Mouse (Mus musculus) cerebellum, adult 11 months (tissue): ENCODE measurements at regions not wholly inside any gene's neighbourhood (a gene's known extent, or its start where the extent isn't known, plus 50 kb on each side); places are given as distances from the start of the nearest gene placed in this dataset.
"Not testable (repeated sequence)": the region's sequence is repeated elsewhere in the genome, so short reads cannot be mapped to it uniquely, and the experiment has no call there.

Experiments used
- DNase-seq: peaks from one replicate; pipeline ENCODE4 v3.0.0; 2022

GRCm38 (mm10) chr16:58179981-58180380, 228.3 kb upstream of the Dcbld2 start:
- DNase-seq: not testable (repeated sequence)

- DNase-seq: no peak
Observed at GRCm38 (mm10) chr16:58194619-58195497, 213.4 kb upstream of the Dcbld2 start.

- DNase-seq: no peak
Observed at GRCm38 (mm10) chr16:58211872-58212271, 196.4 kb upstream of the Dcbld2 start.

- DNase-seq: no peak
Observed at GRCm38 (mm10) chr16:58234686-58235085, 173.6 kb upstream of the Dcbld2 start.

- DNase-seq: no peak
Observed at GRCm38 (mm10) chr16:58236857-58237256, 171.4 kb upstream of the Dcbld2 start.

GRCm38 (mm10) chr16:58276281-58276680, 132.0 kb upstream of the Dcbld2 start:
- no peak for DNase-seq

- DNase-seq: no peak
Observed at GRCm38 (mm10) chr16:58281474-58281873, 126.8 kb upstream of the Dcbld2 start.

GRCm38 (mm10) chr16:58294457-58294856, 113.8 kb upstream of the Dcbld2 start:
- DNase-seq: no peak

GRCm38 (mm10) chr16:58295128-58295527, 113.1 kb upstream of the Dcbld2 start:
- DNase-seq: no peak

GRCm38 (mm10) chr16:58299495-58299894, 108.7 kb upstream of the Dcbld2 start:
- DNase-seq: peak; percentile 4

GRCm38 (mm10) chr16:58300098-58300497, 108.1 kb upstream of the Dcbld2 start:
- no peak for DNase-seq

GRCm38 (mm10) chr16:58303555-58303954, 104.7 kb upstream of the Dcbld2 start:
- DNase-seq: no peak

GRCm38 (mm10) chr16:58316889-58317455, 91.3 kb upstream of the Dcbld2 start:
- DNase-seq: no peak

GRCm38 (mm10) chr16:58331087-58331486, 77.2 kb upstream of the Dcbld2 start:
- no peak for DNase-seq

- no peak for DNase-seq
Observed at GRCm38 (mm10) chr16:58343921-58344320, 64.3 kb upstream of the Dcbld2 start.

- DNase-seq: no peak
Observed at GRCm38 (mm10) chr16:58349354-58349753, 58.9 kb upstream of the Dcbld2 start.

- no peak for DNase-seq
Observed at GRCm38 (mm10) chr16:58349802-58350201, 58.4 kb upstream of the Dcbld2 start.

GRCm38 (mm10) chr16:58352156-58352555, 56.1 kb upstream of the Dcbld2 start:
- DNase-seq: no peak

GRCm38 (mm10) chr16:58354551-58354950, 53.7 kb upstream of the Dcbld2 start:
- DNase-seq: no peak
